Mouse (Mus musculus) limb, embryonic 12.5 days (tissue): Measurements from ENCODE around the gene Zfp763. TPM values are rescaled to one million over a fixed set of nuclear protein-coding genes. Genes with fewer than 3 reads are reported as not detected.

Source experiments
- ATAC-seq: fragments of 200-750 bp; cut with Nextera tagmentation; 2 replicates; pipeline ENCODE4 v1.8.0; 2017; ENCODE audit warnings: low read depth, moderate TSS enrichment; ENCODE audit not compliant: insufficient number of reproducible peaks, insufficient read depth, low FRiP score, low TSS enrichment
- H3K27ac ChIP-seq: fragments of 300-500 bp; sonication (generic); 2 replicates; pipeline ENCODE4 v1.5.1; 2016; ENCODE audit warnings: mild to moderate bottlenecking, moderate library complexity
- H3K27me3 ChIP-seq: fragments of 300-500 bp; sonication (generic); 2 replicates; pipeline ENCODE4 v1.6.1; 2016; ENCODE audit warnings: mild to moderate bottlenecking, moderate library complexity
- H3K36me3 ChIP-seq: fragments of 300-500 bp; sonication (generic); 2 replicates; pipeline ENCODE4 v1.6.1; 2016; ENCODE audit warnings: mild to moderate bottlenecking, moderate library complexity
- H3K4me1 ChIP-seq: fragments of 300-500 bp; sonication (generic); replicated peaks from 2 replicates; pipeline ENCODE4 v1.6.1; 2016
- H3K4me2 ChIP-seq: fragments of 300-500 bp; sonication (generic); 2 replicates; pipeline ENCODE4 v1.6.1; 2016; ENCODE audit warnings: mild to moderate bottlenecking, moderate library complexity
- H3K4me3 ChIP-seq: fragments of 300-500 bp; sonication (generic); replicated peaks from 2 replicates; pipeline ENCODE4 v1.5.1; 2016; ENCODE audit warnings: mild to moderate bottlenecking
- H3K9ac ChIP-seq: fragments of 300-500 bp; sonication (generic); replicated peaks from 2 replicates; pipeline ENCODE4 v1.6.1; 2016; ENCODE audit warnings: mild to moderate bottlenecking, moderate library complexity
- H3K9me3 ChIP-seq: fragments of 300-500 bp; sonication (generic); 2 replicates; pipeline ENCODE4 v1.6.1; 2016; ENCODE audit warnings: mild to moderate bottlenecking, moderate library complexity
- WGBS: fragments of 180-500 bp; shearing (Covaris S2); methylation state at CpG from one replicate; pipeline ENCODE4 v1.1.7; 2016; 5-methylcytosine and 5-hydroxymethylcytosine counted together
- polyA plus RNA-seq: library from polyadenylated mRNA; unstranded; fragments of >200 nt; fragmentation: Nextera tagmentation; extraction: Ambion mirVana; gene quantifications from 2 replicates; pipeline ENCODE4 v1.2.1, GENCODE M21; 2016

Zfp763 gene
- polyA plus RNA-seq, 1 experiment from 2014 or later = 18.2 TPM

GRCm38 (mm10) chr17:32986301-32986700 is 46.9 kb downstream of the Zfp763 start:
- no peak overlapping the region for H3K4me2 ChIP-seq
- peaks cover 4% of the 10 kb centered on the region; the same call in 1 of the 2 replicates for H3K9me3 ChIP-seq
- H3K27ac ChIP-seq = no peak overlapping the region
- no peak overlapping the region for H3K9ac ChIP-seq
- no peak overlapping the region for H3K4me3 ChIP-seq
- 75% methylated on average over 4 of the region's 4 CpGs for WGBS
- H3K36me3 ChIP-seq = peaks cover 5% of the 10 kb centered on the region; the same call in 1 of the 2 replicates
- H3K27me3 ChIP-seq = no peaks in the 10 kb centered on the region
- no peak for ATAC-seq
- H3K4me1 ChIP-seq = no peaks in the 10 kb centered on the region

GRCm38 (mm10) chr17:32981361-32981760 is 51.8 kb downstream of the Zfp763 start:
- no peak overlapping the region for H3K9ac ChIP-seq
- no peak for ATAC-seq
- WGBS = 84% methylated on average over 4 of the region's 4 CpGs
- H3K4me1 ChIP-seq = no peaks in the 10 kb centered on the region
- H3K27ac ChIP-seq = no peak overlapping the region
- no peak overlapping the region for H3K4me2 ChIP-seq
- H3K27me3 ChIP-seq = no peaks in the 10 kb centered on the region
- peaks cover 49% of the 10 kb centered on the region for H3K36me3 ChIP-seq
- no peak overlapping the region for H3K4me3 ChIP-seq
- peaks cover 4% of the 10 kb centered on the region; the same call in 1 of the 2 replicates for H3K9me3 ChIP-seq

Other genes with a start within 250 kb of the Zfp763 start
- gene Zfp871, start 245.1 kb downstream of the Zfp763 start, polyA plus RNA-seq = 48.2 and 55.1 TPM in 2 replicates
- gene Zfp811, start 223.5 kb downstream of the Zfp763 start, polyA plus RNA-seq = 5.0 and 5.6 TPM in 2 replicates
- gene Zfp799, start 203.1 kb downstream of the Zfp763 start, polyA plus RNA-seq = 19.9 and 21.8 TPM in 2 replicates
- gene Zfp870, start 141.8 kb downstream of the Zfp763 start, polyA plus RNA-seq = 8.8 and 9.8 TPM in 2 replicates
- gene Cyp4f14, start 116.1 kb downstream of the Zfp763 start, polyA plus RNA-seq = not detected in 2 replicates
- 6.6 and 8.5 TPM in 2 replicates for gene Cyp4f13, start 86.0 kb downstream of the Zfp763 start, polyA plus RNA-seq
- 12.0 and 13.1 TPM in 2 replicates for gene Zfp472, start 67.6 kb downstream of the Zfp763 start, polyA plus RNA-seq
- 15.2 and 16.1 TPM in 2 replicates for gene Zfp952, start 40.3 kb downstream of the Zfp763 start, polyA plus RNA-seq
- gene 4921501E09Rik, start 34.7 kb upstream of the Zfp763 start, polyA plus RNA-seq = not detected in 2 replicates
- gene Zfp563, start 55.9 kb upstream of the Zfp763 start, polyA plus RNA-seq = 9.7 and 12.3 TPM in 2 replicates
- not detected in 2 replicates for gene Morc2b, start 106.3 kb upstream of the Zfp763 start, polyA plus RNA-seq
- not detected in 2 replicates for gene Olfr55, start 135.0 kb upstream of the Zfp763 start, polyA plus RNA-seq
- gene Olfr239, start 157.9 kb upstream of the Zfp763 start, polyA plus RNA-seq = not detected in 2 replicates
- not detected in 2 replicates for gene Olfr1564, start 188.3 kb upstream of the Zfp763 start, polyA plus RNA-seq
- gene Zfp955a, start 221.7 kb upstream of the Zfp763 start, polyA plus RNA-seq = 19.5 and 20.3 TPM in 2 replicates
- 0.04 TPM in 1 of 2 replicates, not detected in the other for gene Olfr63, start 231.3 kb upstream of the Zfp763 start, polyA plus RNA-seq